Mouse (Mus musculus): ENCODE results near the gene Ptma.

The Ptma gene

GRCm38 (mm10) chr1:86524619-86525498 is 1.7 kb upstream of the Ptma start:
- TF ChIP-seq GATA4 (IDR thresholded peaks at IDR 0.05; ENCODE audit: insufficient replicate concordance, low read length) = peak; percentile 41; the same call in 1 of the 2 replicates

- no peak for TF ChIP-seq GATA4 (IDR thresholded peaks at IDR 0.05; ENCODE audit: insufficient replicate concordance, low read length)
These were observed 919 bp upstream of the Ptma start for GRCm38 (mm10) chr1:86525499-86526115.

GRCm38 (mm10) chr1:86526789-86527598 is 468 bp downstream of the Ptma start:
- no peak for TF ChIP-seq GATA4 (IDR thresholded peaks at IDR 0.05; ENCODE audit: insufficient replicate concordance, low read length)

- TF ChIP-seq GATA4 (IDR thresholded peaks at IDR 0.05; ENCODE audit: insufficient replicate concordance, low read length) = no peak; the same call in 1 of the 2 replicates
These were observed 1.3 kb downstream of the Ptma start for GRCm38 (mm10) chr1:86527599-86528486.

GRCm38 (mm10) chr1:86528571-86529180 is 2.1 kb downstream of the Ptma start:
- no peak for TF ChIP-seq GATA4 (IDR thresholded peaks at IDR 0.05; ENCODE audit: insufficient replicate concordance, low read length)

GRCm38 (mm10) chr1:86529590-86529989 is 3.1 kb downstream of the Ptma start:
- TF ChIP-seq GATA4 (IDR thresholded peaks at IDR 0.05; ENCODE audit: insufficient replicate concordance, low read length) = no peak

- TF ChIP-seq GATA4 (IDR thresholded peaks at IDR 0.05; ENCODE audit: insufficient replicate concordance, low read length) = no peak
These were observed 4.5 kb downstream of the Ptma start for GRCm38 (mm10) chr1:86530871-86531546.

GRCm38 (mm10) chr1:86531547-86532321 is 5.2 kb downstream of the Ptma start:
- no peak for TF ChIP-seq GATA4 (IDR thresholded peaks at IDR 0.05; ENCODE audit: insufficient replicate concordance, low read length)

GRCm38 (mm10) chr1:86532362-86533051 is 6.0 kb downstream of the Ptma start:
- TF ChIP-seq GATA4 (IDR thresholded peaks at IDR 0.05; ENCODE audit: insufficient replicate concordance, low read length) = no peak

- TF ChIP-seq GATA4 (IDR thresholded peaks at IDR 0.05; ENCODE audit: insufficient replicate concordance, low read length) = no peak
These were observed 7.0 kb downstream of the Ptma start for GRCm38 (mm10) chr1:86533411-86534130.

- TF ChIP-seq GATA4 (IDR thresholded peaks at IDR 0.05; ENCODE audit: insufficient replicate concordance, low read length) = no peak
These were observed 11.9 kb downstream of the Ptma start for GRCm38 (mm10) chr1:86538383-86538782.

GRCm38 (mm10) chr1:86542584-86542983 is 16.1 kb downstream of the Ptma start:
- no peak for TF ChIP-seq GATA4 (IDR thresholded peaks at IDR 0.05; ENCODE audit: insufficient replicate concordance, low read length)
